Mouse (Mus musculus): ENCODE data around the gene Mis12. TPM values are rescaled to one million over a fixed set of nuclear protein-coding genes. Genes with fewer than 3 reads are reported as not detected.
A peak's percentile ranks its signal among the peaks of the same experiment; 100 is the strongest.

The Mis12 gene
- total and polyA plus RNA-seq, 2 experiments from 2014 or later = 7.6 to 12.7 TPM

GRCm38 (mm10) chr11:71032070-71032469, 12.7 kb downstream of the Mis12 start:
- WGBS = 34% methylated on average over 7 of the region's 7 CpGs

GRCm38 (mm10) chr11:71032491-71033162, 13.2 kb downstream of the Mis12 start:
- peak; percentile 53 for ATAC-seq (ENCODE audit: low FRiP score)
- H3K4me2 ChIP-seq (ENCODE audit: low read depth, low read length, poor library complexity, severe bottlenecking) = peak overlapping the region; percentile 76
- no peaks in the 10 kb centered on the region for H3K27me3 ChIP-seq (ENCODE audit: insufficient read depth, low read length)
- H3K4me1 ChIP-seq (ENCODE audit: insufficient read depth, low read length) = peaks cover 8% of the 10 kb centered on the region; the same call in 1 of the 2 replicates
- peak overlapping the region; percentile 94 for H3K27ac ChIP-seq (ENCODE audit: low read depth, low read length)
- no peaks in the 10 kb centered on the region for H3K9me3 ChIP-seq (ENCODE audit: low read length)
- peak overlapping the region; percentile 55 for H3K4me3 ChIP-seq (ENCODE audit: low read depth, low read length)
- H3K36me3 ChIP-seq (ENCODE audit: insufficient read depth, low read length) = 0 out of 2 replicates have a peak, but pooled peaks cover 5% of the 10 kb centered on the region
- DNase-seq (ENCODE audit: low spot score) = peak; percentile 60
- WGBS = 3% methylated on average over 26 of the region's 26 CpGs
- peak overlapping the region; percentile 83 for H3K9ac ChIP-seq (replicated peaks; ENCODE audit: low read length, poor library complexity, severe bottlenecking)
- no peak for TF ChIP-seq CTCF (IDR thresholded peaks at IDR 0.05)

More at GRCm38 (mm10) chr11:71032070-71032469, 12.7 kb downstream of the Mis12 start:
- peaks cover 8% of the 10 kb centered on the region; the same call in 1 of the 2 replicates for H3K4me1 ChIP-seq (ENCODE audit: insufficient read depth, low read length)
- no peak for DNase-seq (ENCODE audit: low spot score)
- no peaks in the 10 kb centered on the region for H3K9me3 ChIP-seq (ENCODE audit: low read length)
- H3K4me3 ChIP-seq (ENCODE audit: low read depth, low read length) = peak overlapping the region; percentile 55
- peak overlapping the region; percentile 76 for H3K4me2 ChIP-seq (ENCODE audit: low read depth, low read length, poor library complexity, severe bottlenecking)
- peak overlapping the region; percentile 83 for H3K9ac ChIP-seq (replicated peaks; ENCODE audit: low read length, poor library complexity, severe bottlenecking)
- TF ChIP-seq CTCF (IDR thresholded peaks at IDR 0.05) = peak; percentile 20; the same call in 1 of the 2 replicates
- ATAC-seq (ENCODE audit: low FRiP score) = no peak
- 0 out of 2 replicates have a peak, but pooled peaks cover 5% of the 10 kb centered on the region for H3K36me3 ChIP-seq (ENCODE audit: insufficient read depth, low read length)
- no peaks in the 10 kb centered on the region for H3K27me3 ChIP-seq (ENCODE audit: insufficient read depth, low read length)
- H3K27ac ChIP-seq (ENCODE audit: low read depth, low read length) = peak overlapping the region; percentile 94

GRCm38 (mm10) chr11:71033163-71033761, 13.9 kb downstream of the Mis12 start, which contains the start of gene 6330403K07Rik:
Gene 6330403K07Rik (minus strand): TSS chr11:71033513.
- Histone ChIP-seq H3K36me3 (ENCODE audit: insufficient read depth, low read length) (no peaks in the 10 kb centered on the region), H3K4me3 (ENCODE audit: low read depth, low read length) (peak within 1 kb of the TSS; percentile 55), H3K27ac (ENCODE audit: low read depth, low read length) (peak within 1 kb of the TSS; percentile 94), H3K4me2 (ENCODE audit: low read depth, low read length, poor library complexity, severe bottlenecking) (peak within 1 kb of the TSS; percentile 76), H3K9ac (replicated peaks; ENCODE audit: low read length, poor library complexity, severe bottlenecking) (peak within 1 kb of the TSS; percentile 83), H3K9me3 (ENCODE audit: low read length) (no peaks in the 10 kb centered on the region), H3K27me3 (ENCODE audit: insufficient read depth, low read length) (no peaks in the 10 kb centered on the region), H3K4me1 (ENCODE audit: insufficient read depth, low read length) (peaks cover 8% of the 10 kb centered on the region; the same call in 1 of the 2 replicates)
- DNase-seq (ENCODE audit: low spot score) (peak; percentile 93), ATAC-seq (ENCODE audit: low FRiP score) (peak; percentile 96)
- under 1% methylated on average over 28 of the region's 31 CpGs for WGBS
- no peak for TF ChIP-seq CTCF (IDR thresholded peaks at IDR 0.05)

GRCm38 (mm10) chr11:71039526-71040298, 20.3 kb downstream of the Mis12 start:
- H3K4me2 ChIP-seq (ENCODE audit: low read depth, low read length, poor library complexity, severe bottlenecking) = no peak overlapping the region
- ATAC-seq (ENCODE audit: low FRiP score) (no peak), DNase-seq (ENCODE audit: low spot score) (no peak)
- H3K9ac ChIP-seq (replicated peaks; ENCODE audit: low read length, poor library complexity, severe bottlenecking) = no peak overlapping the region
- H3K36me3 ChIP-seq (ENCODE audit: insufficient read depth, low read length) = no peaks in the 10 kb centered on the region
- no peak overlapping the region for H3K27ac ChIP-seq (ENCODE audit: low read depth, low read length)
- no peaks in the 10 kb centered on the region for H3K27me3 ChIP-seq (ENCODE audit: insufficient read depth, low read length)
- 92% methylated on average over 5 of the region's 5 CpGs for WGBS
- no peak overlapping the region for H3K4me3 ChIP-seq (ENCODE audit: low read depth, low read length)
- no peaks in the 10 kb centered on the region for H3K9me3 ChIP-seq (ENCODE audit: low read length)
- H3K4me1 ChIP-seq (ENCODE audit: insufficient read depth, low read length) = no peaks in the 10 kb centered on the region
- no peak for TF ChIP-seq CTCF (IDR thresholded peaks at IDR 0.05)

- DNase-seq (ENCODE audit: low spot score) = peak; percentile 78
- no peak for ATAC-seq (ENCODE audit: low FRiP score)
- no peaks in the 10 kb centered on the region for H3K36me3 ChIP-seq (ENCODE audit: insufficient read depth, low read length)
- H3K9me3 ChIP-seq (ENCODE audit: low read length) = no peaks in the 10 kb centered on the region
- no peak overlapping the region for H3K9ac ChIP-seq (replicated peaks; ENCODE audit: low read length, poor library complexity, severe bottlenecking)
- no peak overlapping the region for H3K4me2 ChIP-seq (ENCODE audit: low read depth, low read length, poor library complexity, severe bottlenecking)
- WGBS = 0% methylated on average over 1 of the region's 1 CpGs
- no peak overlapping the region for H3K4me3 ChIP-seq (ENCODE audit: low read depth, low read length)
- H3K27me3 ChIP-seq (ENCODE audit: insufficient read depth, low read length) = no peaks in the 10 kb centered on the region
- peak; percentile 85 for TF ChIP-seq CTCF (IDR thresholded peaks at IDR 0.05)
- no peaks in the 10 kb centered on the region for H3K4me1 ChIP-seq (ENCODE audit: insufficient read depth, low read length)
- H3K27ac ChIP-seq (ENCODE audit: low read depth, low read length) = no peak overlapping the region
Observed at GRCm38 (mm10) chr11:71052554-71052953, 33.1 kb downstream of the Mis12 start.

Measured in midbrain, postnatal 0 days (tissue).